Mouse (Mus musculus) c-Kit-negative CD71-positive TER-119-positive erythroid progenitor cells, embryonic 14.5 days (primary cell): ENCODE data around the gene Ros1.

ENCODE experiments used
- DNase-seq: peaks from one replicate; pipeline ENCODE4 v3.0.0-alpha.2; 2013; ENCODE audit warnings: low read depth, low spot score

Gene Ros1

DNA sequence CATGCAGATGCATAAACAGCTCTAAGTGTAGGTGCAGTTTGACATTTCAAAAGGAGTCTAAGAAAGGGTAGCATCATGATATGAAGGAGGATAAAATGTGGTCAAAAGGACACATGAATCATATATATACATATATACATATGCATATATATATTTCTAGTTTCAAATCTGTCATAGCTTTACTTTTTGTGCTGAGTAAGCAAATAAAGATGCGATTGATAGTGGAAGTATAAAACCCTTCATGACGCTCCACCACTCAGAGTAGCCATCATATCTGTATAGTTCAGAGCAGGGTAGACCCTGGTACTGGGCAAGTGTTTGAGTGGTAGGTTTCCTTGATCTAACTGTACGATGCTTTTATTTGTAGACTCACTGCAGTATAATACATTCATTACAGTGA, 35.3 kb downstream of the Ros1 start:
- no peak for DNase-seq

DNA sequence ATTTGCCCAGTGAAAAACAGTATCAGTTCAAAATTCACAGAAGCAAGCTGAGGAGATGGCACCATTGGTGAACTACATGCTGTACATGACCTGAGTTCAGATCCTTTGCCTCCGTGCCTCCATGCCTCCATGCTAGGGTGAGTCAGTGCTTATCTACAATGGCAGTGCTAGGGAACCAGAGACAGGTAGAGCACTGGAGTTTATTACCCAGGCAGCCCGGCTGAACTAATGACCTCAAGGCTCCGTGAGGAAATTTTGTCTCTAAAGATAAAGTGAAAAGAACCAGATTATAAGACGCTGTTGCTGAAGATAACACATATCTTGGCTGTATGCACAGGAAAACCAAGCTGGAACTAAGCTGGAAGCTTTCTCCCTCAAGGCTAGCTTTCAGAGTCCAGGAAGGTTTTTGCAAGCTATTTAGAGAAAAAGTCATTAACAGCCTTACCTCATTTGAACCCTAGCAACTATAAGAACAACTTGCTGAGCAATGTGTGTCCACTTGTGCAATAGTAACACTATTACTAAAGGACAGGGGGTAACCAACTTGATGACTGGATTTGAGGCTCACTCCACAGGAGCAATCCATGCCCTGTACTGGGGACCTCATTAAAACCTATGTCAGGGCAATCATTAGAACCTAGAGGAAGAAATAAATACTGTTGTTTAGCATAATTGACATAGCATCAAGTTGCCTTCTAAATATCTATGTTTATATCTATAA, 61.5 kb downstream of the Ros1 start:
- DNase-seq, result no peak

DNA sequence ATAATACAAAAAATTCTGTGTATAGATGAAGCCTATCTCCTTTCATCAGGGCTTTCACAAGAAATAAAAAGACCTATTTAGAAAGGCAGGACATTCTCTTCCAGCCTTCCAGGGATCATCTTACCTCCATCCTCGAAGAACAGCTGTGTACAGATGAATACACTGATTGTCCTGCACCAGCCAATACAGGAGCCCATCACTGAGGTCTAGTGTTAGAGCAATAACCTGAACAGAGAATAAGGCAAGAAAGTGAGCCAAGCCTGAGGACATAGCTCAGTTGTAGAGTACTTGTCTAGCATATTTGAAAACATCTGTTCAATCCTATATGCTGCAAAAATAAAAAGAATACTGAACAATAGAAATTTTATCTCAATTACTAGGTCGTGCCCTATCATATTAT, 64.3 kb downstream of the Ros1 start:
- no peak for DNase-seq

DNA sequence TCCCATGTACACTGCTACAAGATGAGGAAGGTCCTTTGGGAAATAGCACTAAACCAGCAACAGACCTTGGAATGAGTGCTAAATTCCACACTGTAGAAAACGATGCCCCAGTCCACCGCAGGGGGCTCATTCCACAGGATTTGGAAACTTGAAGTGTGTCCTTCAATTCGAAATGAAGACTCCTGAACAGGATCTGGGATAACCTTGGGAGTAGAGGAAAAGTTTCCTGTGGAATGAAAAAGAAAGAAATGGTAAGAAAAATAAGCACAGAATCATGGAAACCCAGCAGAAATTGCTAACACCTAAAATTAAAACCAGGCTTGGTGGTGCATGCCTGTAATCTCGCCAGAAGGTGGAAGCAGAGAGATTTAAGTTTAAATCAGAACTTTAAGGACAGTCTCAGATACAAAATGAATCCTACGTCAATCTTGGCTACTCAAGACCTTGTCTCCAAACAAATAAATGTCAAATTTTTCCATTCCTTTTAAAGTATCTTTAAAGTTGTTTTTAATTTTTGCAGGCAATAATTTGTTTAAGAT, 66.1 kb downstream of the Ros1 start:
- DNase-seq, result no peak

DNA sequence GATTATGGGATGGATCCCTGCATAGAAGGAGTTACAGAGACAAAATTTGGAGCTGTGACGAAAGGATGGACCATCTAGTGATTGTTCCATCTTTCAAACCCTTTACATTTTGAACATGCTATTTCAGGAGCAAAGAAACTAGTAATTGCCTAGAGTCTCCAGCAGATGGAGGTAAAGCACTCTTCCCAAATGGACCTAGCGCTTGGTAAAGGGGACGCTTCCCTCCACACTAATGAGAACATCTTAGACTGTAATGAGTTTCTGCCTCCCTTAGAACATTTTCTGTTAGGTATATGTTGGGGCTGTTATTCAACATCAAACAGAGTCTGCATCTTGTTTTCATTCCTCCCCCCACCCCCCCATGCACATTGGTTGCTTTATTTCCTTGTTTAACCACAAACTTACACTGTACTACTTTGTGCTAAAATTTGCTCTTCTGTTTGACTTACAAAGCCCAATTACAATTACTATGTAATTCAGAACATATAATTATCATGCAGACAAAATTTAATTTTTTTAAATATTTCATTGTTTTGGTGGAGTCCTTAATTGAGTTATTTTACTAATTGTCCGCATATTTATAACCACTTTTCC, 88.8 kb downstream of the Ros1 start:
- DNase-seq, result no peak

DNA sequence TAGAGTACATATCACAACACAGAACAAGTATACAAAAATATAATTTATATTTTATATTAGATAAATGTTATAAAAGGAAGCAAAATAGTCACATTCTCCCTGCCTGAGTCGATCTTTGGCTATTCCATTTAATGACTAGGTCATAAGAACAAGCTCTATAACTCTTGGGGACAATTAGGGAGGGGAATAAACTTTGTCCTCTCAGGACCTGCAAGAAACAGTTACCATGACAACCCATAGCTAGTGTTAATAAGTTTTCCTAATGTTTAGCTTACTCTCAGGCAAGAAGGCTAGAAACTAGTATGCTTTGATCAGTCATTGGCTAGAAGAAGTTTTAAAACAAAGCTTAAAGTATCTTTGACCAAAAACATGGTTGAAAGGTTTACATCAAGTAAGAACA, 93.8 kb downstream of the Ros1 start:
- no peak for DNase-seq

DNA sequence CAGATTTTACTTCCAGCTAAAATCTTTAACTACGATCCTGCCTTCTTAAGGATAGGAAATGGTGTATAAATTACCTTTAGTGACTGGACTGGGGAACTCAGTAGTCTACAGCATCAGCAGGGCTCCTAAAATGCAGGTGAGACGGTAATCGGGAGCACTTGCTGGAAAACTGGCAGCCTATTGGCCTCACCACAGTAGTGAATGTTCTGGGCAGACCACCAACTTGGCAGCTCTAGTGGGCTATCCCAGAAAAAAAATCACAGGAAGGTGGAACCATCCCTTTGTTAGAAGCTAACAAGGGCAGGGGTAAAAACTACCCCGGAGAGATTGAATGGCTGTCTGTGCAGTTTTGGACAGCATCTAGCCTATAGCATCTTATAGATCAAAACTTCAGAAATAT, 102.9 kb downstream of the Ros1 start:
- DNase-seq, result no peak

DNA sequence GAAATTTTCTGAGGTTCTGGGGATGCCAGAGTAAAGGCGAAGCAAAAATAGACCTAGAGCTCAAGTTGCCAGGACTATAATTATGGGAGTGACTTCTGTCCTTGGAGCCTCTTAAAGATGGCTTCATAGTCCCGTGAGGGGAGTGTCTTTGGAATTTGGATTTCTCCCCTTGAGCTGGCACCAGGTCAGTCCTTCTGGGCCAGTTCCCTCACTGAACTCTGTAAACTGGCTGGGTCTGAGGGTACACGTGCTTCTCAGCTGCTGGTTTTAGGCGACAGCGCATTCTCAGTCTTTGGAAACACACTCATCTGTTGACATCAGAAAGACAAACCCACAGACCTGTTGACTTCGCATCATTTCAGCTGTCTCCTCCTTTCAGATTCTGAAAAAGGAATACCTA, 108.4 kb downstream of the Ros1 start:
- DNase-seq, result no peak

DNA sequence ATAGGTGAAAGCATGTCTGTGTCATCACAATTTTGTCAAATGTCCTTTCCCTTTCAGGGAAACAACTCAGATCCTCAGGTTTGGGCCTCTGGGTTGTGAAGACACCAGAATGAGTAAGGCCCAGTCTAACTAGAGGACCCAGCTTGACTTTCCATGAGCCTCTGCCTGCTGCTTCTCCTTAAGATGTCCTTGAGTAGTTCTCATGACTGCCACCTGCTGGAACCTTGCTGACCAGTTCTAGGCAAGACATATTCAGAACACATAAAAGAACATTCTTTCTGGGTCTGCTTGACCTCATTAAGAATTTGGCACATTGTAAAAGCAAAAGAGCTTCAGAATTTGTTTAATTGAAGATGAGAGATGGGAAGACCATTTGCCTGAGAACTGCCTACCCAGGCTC, 122.6 kb downstream of the Ros1 start:
- DNase-seq, result no peak

DNA sequence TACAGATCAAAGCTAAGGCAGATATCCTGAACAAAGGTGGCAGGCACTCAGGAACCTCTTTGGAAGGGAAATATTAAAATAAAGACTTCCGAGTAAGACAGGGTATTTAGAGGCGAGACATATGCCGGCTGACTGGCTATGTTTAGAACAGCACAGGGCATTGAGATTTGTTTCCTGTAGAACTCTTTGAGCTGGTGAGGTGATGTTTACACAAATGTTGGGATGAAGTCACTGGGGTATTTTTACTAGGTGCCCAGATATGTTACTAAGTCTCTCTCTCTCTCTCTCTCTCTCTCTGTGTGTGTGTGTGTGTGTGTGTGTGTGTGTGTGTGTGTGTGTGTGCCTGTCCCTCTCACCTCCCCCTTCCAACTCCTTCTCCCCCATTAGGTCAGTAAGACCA, 146.8 kb downstream of the Ros1 start:
- no peak for DNase-seq

DNA sequence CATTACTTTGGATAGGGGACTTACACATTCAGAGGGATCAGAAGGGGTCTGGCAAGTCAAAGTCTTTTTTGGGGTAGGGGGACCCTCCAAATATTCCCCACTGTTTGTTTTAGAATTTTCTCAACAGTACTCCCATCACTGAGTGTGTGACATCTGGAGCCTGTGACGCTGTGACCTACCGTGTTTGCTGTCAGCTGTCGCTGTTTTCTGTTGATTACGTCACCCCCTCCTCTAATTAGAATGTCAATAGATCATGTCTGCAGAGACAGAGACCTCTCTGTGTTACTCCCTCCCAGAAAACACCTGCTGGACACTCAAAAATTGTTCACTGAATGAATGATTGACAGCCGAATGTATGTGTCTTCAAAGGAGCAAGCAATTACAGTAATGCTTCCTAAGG, 152.0 kb downstream of the Ros1 start:
- DNase-seq, result no peak

DNA sequence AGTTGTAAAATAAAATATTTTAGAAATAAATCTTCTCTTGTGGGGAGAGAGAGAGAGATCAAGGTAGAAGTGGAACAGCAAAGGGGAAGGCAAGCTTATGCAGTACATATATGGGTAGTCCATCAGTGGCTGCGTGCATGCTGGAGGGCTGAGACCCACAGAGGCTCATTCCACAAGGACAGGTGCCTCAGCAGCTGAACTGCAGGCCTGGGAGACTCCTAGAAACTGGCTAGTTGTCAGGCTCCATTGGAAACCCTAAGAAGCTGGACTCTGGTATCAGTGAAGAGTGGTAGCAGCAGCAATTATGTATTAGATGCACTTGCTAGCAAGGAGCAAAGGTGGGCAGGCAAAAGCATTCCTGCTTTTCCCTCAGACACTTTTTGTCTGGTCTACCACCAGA, 155.7 kb downstream of the Ros1 start:
- DNase-seq, result no peak

DNA sequence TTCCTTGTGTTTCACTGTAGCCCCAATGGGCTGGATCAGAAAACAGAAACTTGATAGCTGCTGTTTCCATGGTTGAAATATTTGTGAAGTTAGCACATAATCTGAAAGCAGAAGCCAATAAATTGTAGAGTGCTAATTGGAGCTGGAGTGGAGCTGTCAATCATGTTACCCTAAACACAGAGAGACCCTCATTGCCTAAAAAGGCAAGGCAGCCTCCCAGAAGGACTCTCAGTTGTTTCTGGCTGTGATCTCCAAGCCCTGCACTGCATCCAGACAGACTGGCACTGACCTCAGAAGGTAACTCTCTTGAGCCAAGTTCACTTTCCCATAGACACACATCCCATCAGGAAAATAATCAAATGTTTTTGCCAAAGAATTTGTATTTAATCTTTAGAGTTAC, 161.3 kb downstream of the Ros1 start:
- no peak for DNase-seq

DNA sequence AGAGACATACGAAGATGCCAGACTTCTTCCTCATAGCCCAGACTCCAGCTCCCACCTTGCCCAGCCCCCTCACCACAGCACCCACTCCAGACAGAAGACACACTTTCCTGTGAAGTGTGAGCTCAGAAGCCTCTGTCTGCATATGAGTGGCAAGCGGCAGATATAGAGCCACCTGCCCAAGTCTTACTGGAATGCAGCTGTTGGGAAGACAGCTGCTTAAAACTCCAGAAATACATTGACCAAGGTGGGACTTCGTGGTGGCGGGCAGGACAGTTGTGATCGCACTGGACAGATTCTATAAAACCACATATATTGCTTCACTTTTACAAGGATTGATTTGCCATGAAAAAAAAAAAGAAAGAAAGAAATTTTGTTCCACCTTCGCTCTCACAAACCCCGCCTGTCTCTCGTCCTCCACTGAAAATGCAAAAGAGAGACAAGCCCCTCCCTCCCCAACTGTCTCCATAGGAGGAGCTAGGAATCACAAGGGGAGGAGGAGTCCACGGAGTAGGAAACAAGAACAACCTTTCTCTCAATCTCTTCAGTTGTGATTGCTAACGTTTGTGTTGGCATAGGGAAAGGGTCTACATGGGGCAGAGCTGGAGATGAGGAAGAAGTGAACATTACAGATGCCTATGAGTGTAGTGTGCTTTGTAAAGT, 165.5 kb downstream of the Ros1 start:
- no peak for DNase-seq

DNA sequence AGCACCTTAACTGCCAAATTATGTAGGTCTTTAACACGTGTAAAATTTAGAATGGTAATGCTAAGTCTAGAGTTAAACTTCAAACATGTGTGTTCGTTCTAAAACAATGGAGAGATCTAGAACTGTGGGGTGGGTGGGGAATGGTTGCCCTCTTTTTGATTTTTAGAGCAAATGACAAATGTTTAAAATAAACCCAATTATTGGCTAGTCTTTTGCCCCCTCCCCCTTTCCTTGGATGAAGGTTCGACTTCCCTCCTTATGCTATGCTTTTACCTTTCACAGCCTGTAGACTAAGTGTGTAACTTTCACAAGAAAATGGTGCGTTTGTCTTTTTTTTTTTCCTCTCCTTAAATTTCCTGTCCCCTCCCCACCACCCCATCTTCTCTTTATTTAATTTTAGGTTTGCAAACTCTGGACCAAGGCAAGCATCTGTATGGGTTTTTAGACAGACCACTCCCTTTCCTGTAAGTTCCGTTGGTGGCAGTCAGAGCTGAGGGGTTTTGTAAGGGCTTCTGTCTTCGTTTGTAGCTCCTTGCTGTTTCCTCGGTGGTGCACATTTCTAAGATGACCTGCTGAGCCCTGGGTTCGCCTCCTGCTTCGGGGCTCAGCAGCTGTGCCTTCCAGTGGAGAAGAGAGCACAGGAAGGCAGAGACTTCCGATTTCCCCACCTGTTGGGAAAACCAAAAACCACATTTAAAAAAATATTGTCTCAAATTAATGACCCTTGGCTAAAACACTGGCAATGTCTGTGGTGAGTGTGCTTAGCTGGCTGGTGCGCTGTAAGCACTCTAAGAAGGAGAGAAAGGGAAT, 166.3 kb downstream of the Ros1 start:
- no peak for DNase-seq

DNA sequence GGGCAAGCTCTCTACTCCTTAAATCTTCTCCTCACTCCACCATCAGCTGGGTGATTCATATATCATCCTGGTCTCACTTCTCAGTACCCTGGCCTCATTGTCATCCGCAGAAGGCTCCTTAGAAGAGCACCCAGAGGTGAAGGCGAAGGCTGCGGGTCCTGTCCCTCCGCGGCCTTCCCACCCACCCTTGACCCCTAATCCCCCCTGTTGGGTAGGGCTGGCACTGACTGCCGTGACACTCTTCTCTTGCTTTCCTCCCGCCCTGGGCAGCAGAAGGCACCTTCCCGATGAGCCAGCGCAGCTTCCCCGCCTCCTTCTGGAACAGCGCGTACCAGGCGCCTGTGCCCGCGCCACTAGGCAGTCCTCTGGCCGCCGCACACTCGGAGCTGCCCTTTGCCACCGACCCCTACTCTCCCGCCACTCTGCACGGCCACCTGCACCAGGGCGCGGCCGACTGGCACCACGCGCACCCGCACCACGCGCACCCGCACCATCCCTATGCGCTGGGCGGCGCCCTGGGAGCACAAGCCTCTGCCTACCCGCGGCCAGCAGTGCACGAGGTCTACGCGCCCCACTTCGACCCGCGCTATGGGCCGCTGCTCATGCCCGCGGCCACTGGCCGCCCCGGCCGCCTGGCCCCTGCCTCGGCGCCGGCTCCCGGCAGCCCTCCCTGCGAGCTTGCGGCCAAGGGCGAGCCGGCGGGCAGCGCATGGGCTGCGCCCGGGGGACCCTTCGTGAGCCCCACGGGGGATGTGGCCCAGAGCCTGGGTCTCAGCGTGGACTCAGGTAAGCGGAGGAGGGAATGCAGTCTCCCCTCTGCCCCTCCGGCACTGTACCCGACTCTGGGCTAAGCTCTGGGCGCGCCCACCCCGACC, 167.6 kb downstream of the Ros1 start:
- no peak for DNase-seq

DNA sequence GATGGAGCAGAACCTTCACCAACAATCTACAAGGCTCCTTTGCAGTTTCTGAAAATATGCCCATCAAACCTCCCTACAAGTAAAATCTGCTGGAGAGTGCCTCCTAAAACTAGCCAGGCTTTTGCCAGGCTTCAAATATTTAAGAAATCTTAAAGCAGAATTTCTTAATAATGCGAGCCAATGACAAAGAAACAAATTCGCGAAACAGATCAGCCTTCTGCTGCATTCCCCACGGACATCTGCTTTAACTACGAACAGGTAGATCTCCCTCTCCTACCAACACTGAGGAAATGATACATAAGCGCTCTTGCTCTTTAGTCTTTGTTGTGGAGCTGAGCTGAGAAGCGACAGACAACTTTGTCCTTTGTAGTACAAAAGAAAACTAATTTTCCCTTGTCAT, 169.2 kb downstream of the Ros1 start:
- DNase-seq, result no peak

DNA sequence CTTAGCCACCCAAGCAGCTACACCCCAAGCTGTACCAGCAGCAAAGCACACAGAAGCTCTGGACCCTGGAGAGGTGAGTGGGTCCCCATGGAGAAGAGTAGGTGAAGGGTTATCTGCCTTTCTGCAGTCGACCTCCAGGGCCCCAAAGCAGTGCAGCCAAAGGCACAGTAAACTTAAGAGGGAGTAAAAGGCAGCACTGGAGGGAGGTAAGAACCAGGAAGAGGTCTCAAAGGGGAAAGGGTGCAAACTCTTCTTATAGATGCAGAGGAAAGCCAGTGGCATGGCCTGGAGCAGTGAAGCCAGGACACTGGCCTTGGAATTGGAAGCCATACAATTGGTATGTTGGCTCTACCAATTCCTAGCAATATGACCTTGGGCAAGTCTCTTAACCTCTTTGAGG, 169.8 kb downstream of the Ros1 start:
- no peak for DNase-seq

DNA sequence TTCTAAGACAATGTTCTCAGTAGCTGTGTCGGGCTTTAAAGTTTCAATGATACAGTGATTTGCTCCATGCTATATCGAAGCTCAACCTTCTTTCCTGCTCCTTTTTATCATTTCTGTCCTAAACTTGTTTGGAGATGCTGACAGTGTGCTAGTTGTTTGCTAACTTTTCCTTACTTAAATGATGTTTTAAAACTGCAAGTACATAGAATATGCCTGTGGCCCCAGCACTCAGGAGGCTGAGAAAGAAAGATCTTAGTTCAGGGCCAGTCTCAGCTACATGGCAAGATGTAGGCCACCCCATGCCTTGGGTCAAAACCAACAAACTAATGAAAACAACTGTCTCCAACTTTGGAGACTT, 171.0 kb downstream of the Ros1 start:
- DNase-seq, result no peak

DNA sequence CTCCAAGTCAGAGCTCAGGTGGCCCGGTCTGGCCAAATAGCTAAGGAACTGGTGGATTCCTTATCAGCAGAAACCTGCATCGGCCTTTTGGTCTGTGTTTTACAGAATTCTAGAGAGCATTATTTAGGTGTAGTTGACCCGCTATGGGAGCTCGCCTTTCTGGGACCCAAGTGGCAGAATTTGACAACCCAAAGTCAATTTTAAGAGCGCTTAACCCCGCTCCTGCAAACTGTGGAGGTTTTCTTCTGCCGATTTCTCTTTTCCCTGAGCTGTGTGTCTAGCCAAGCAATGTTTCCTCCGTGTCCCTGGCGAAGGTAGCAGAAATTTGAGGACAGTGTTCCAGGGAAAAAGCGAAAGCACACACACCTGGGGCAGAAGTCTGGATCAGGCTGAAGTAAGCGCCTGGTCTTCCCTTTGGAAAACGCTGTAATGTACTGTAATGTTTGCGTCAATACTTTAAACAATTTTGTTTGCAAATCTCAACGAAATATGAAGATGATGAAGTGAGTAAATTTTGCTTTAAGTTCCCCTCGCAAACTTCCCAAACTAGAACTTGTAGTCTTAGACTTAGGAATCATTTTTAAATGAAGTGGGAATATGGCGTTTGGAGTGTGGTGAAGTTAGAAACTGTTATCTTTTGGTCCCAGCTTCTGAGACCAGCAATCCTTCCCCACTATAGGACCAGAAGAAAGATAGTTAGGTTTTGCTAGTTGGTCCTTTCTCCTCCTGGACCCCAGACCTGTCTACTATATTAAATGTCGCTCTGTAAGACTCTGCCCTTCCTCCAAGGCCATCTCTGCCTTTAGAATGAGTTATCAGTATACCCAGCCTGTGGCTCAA, 171.6 kb downstream of the Ros1 start:
- no peak for DNase-seq
